Mouse (Mus musculus) ovary, postnatal 36 days (tissue): ENCODE measurements around the gene F11.
A peak's percentile ranks its signal among the peaks of the same experiment; 100 is the strongest.

Experiments
- DNase-seq: peaks from one replicate; pipeline ENCODE4 v3.0.0; 2022; ENCODE audit warnings: low spot score, mixed read lengths

Gene F11

DNA sequence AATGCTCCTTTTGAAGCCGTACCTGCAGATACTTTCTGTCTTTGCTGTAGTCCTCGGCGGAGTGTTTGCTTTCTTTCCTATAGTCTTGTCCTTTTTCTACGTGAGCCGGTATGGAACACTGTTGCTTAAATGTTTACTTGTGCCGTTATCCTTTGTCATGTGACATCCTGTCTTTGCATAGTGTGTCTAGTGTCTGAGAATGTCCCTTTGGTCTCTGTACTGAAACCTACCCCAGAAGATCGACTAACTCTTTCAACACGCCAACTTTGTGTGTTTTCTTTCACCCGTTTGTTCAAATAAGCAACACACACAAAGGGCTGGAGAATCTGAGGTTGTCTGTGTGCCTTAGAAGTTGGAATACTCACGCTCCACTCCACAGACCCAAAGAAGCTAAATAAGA, at the start of gene F11:
F11 (minus strand) TSS at position 112 of the 400 bp plus-strand sequence.
- no peak for DNase-seq

DNA sequence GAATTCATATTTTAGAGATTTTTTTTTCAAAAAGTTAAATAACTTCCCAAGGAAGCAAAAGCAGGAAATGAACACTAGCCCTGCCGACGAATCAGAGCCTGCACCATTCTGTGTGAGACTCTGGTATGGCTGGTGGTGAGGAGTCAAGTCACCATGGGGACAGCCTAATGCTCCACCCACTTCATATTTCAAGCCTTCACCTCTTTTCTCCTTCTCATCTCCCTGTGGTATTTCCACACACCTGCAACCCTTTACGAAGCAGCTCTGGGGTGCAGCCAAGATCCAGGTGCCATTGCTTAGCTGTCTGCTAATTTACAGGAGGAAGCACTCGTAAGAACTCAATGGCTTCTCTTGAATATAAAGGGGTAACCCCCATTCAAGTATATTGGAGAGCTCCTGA, 49.1 kb upstream of the F11 start:
- DNase-seq: no peak

DNA sequence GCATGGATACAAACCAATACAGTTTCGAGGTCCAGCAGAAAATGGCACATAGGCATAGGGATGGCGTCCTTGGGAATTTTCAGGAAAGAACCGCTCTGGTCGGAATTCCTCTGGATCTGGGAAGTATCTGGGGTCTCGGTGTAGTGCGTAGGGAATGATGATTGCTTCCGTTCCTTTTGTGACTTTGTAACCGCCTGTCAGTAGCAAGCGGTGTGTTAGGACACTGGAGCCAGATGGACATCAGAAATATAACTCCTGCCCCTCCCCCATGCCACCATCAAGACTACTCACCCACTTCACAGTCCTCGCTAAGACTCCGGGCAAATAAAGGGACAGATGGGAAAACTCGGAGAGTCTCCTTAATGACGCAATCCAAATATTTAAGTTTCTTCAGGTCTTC, 46.5 kb upstream of the F11 start, which contains the start of gene Gm45753:
Gm45753 (minus strand) TSS at position 101 of the 400 bp plus-strand sequence.
- DNase-seq: no peak

DNA sequence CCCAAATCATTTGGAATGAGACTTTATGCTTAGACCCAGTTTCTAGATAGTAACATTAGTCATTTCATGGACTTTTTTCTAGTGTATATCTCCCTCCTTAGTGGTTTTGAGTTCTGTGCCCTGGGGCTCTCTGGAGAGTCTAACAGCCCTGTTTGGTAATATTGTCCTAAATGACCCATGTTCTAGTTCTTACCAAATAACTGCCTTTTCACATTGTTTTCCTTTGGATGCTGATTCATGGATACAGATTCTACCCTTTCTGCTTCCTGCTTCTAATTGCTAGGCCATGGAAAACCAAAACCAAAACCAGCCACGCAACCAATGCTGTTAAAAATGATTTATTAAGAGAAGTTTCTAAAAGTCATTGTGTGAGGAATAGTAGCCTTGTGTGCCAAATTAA, 43.6 kb upstream of the F11 start:
- DNase-seq: no peak

DNA sequence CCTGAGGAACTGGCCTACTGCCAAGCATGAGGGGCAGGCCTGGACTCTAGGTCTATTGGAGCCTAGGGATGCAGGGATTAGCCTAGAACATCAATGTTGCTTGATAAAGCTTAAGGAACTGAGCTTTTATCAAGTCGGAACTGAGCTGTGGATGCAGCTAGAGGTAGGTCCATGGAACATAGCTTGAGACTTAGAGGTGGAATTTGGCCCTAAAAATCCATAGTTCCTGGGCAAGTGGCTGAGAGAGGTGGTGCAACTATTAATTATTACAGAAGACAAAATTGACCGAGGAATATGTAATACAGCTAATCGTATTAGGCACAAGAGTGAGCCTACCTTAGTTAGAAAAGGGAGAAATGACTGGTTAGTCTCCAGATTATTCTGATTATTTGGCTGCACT, 42.5 kb upstream of the F11 start:
- DNase-seq: no peak

DNA sequence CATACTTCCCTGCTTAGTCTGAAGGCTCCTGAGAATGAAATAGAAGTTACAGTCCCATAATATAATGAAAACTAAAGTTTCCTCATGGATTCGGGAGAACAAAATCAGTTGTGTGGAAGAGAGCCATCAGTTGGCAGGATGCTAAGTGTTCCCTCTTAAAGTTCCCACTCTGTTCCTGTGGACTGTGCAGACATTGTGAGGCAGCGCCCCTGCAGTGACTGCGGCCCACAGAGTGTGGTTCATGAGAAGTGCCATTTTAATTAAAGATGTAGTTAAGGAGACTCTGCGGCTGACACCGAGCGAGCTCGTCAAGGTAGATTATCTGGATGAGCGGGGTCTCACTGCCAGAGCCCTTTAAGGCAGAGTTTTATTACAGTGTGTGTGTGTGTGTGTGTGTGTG, 40.6 kb upstream of the F11 start:
- DNase-seq: no peak

DNA sequence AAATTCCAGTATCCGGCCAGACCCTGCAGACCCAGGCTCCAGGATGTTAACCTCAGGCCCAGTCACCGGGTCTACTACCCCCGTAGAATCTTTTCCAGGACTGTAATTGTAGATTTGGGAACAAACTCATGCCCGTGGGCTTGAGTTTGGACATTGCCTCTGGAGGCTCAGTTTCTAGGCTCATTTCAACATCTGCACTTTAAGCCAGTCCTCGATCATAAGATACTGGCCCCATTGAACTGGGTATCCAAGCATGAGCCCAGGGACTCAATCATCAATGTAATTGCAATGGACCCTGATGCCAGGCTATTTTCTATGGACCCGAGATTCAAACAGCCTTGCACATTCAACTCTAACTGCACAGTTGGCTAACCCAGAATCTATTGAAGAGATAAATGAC, 33.4 kb upstream of the F11 start:
- DNase-seq: no peak

DNA sequence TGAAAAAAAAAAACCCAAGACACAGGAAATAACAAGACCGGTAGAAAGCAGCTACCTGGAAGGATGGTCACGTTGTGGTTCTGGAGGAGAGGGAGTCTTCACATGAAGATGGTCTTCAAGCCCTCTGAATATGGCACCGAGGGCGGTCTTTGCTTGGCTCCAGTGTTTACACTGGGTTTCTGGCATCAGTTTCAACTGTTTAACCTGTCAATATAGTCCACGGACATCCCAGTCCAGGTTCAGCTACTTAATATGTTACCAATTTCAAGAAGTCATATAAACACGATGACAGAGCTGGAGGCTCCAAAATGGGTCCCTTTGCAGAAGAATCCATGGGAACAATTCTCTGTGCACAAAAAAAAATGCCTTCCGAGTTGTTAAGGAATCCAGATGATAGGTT, 32.9 kb upstream of the F11 start, which contains the start of gene Klkb1:
Klkb1 (minus strand) TSS at position 173 of the 400 bp plus-strand sequence.
- no peak for DNase-seq

DNA sequence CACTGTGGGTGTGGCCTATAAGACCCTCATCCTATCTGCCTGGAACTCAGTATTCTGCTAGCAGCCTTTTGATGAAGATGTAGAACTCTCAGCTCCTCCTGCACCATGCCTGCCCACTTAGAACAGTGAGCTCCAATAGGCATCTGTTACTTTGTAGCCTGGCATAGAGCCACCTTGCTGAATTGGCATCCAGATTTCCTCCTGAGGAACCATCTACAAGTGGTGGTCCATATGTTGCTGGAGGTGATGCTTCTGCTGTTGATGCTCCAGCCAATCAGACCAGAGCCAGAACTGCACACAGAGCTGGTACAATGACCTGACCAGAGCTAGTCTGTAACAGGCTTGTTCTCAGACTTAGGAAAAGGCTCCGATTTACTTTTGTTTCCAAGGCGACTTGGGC, 30.0 kb upstream of the F11 start:
- DNase-seq: no peak

DNA sequence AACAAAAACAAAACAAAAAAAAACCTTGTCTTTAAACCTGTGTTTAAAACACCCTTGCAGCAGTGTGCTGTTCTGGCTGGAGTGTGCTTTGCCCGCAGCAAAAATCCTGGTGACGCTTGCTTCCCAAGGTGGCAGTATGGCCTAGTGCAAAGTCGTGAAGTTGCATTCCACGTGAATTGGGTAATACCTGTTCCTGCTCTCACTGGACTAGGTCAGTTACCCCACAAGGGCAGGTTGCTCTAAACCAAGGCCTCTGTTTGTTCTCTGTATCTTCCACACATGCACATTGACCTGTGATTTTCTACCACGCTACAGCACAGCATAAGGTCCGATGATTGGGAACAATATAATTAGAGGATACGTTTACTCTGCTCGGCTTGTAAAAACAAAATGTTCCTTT, 19.8 kb upstream of the F11 start:
- DNase-seq: no peak

DNA sequence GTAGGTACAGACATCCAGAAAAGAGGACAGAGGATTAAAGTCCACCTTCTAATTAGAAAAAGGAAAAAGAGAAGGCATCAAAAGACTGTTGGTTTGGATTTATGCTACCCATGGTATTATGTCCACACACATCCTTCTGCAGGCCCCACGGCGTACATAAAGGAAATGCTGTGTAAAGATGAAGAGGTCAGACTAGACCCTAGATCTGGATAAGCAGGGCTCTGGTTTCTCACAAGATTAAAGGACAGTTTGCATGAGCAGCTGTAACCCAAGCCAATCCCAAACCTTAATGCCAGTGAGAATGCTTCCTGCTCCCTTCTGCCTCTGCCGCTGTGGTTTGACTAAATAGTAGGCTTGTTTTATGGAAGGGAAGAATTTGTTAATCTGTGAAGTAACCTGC, 15.6 kb upstream of the F11 start:
- DNase-seq: no peak

DNA sequence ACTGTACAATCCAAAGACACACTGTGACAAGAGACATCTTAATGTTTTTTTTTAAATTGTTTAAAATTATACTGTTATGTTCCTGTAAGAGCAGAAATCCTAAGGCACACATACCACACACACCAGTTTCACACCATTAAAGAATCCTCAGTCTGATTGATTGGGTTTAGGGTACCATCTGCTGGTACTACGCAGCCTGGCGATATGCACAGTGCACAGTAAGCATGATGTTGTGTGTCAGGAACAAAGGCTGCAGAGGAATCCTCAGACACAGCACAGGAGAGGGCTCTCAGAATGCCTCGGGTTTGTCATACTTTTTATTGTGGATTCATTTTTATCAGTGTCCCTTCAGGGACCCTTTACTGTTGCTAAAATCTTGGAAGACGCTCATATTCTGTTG, 12.5 kb upstream of the F11 start:
- no peak for DNase-seq

DNA sequence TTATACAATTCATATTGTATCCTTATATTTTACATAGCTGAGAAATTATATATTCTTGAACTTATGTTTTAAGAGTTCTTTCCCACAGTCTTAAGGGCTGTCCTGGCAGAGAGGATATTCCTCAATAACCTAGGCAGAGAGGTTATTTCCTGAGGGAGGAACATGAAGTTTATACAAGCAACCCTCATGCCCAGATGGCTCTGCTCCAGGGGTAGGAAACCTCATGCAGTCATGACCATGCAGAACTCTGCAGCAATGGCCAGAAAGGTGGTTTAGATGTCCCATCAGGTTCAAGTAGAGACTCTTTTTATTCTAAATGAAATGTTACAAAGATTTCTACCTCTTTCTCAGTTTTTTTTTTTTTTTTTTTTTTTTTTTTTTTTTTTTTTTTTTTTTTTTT, 7.2 kb upstream of the F11 start:
- no peak for DNase-seq

DNA sequence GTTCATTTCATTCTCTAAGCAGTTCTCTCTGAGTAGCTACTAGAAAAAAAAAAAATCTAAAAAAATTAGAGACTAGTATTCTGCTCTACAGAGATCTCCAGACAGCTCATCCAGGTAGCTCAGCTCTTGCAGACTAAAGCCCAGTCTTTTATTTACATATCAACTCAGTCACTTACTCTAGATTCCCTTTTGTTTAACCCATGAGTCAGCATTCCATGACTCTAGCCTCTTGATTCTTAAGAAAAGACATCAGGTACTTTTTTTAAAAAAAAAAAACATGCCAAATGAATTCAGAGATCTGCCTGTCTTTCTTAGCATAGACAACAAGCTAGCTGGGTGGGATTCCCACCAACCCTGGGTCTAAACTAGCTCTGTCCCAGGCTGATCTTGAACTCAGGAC, 6.7 kb upstream of the F11 start:
- no peak for DNase-seq

DNA sequence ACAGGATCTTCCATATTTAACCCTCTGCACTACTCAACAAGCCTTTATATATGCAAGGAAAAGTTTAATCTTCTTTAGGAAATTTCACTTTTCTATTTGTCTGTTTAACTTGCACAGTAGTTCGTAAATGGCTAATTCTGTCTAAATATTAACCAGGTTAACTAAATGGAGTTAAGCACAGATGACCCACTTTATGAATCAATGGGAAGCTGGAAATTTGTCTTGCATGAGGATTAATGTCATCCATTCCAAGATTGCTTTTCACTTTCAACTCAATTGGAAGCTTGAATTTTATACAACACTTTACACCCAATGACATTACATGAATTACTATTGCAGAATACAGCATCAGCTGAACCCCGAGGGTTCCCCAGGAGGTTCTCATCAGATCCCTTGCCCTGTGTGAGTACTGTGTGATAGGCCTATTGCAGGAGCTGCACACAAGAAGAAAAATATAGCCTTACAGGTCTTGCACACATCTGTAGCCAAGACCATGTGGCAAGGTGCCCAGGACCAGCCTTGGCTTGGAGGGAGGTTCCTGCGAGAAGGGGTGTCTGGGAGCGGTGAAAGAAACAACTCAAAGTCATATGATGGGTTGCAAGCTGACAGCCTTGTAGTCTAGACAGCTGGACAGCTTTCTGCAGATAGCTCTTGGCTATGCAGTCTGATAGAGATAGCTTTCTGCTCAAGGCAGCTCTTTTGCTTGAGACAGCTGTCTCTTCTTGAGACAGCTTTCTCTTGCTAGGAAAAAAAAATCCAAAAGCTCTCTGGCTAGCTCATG, 6.0 kb upstream of the F11 start:
- DNase-seq: peak; percentile 38

DNA sequence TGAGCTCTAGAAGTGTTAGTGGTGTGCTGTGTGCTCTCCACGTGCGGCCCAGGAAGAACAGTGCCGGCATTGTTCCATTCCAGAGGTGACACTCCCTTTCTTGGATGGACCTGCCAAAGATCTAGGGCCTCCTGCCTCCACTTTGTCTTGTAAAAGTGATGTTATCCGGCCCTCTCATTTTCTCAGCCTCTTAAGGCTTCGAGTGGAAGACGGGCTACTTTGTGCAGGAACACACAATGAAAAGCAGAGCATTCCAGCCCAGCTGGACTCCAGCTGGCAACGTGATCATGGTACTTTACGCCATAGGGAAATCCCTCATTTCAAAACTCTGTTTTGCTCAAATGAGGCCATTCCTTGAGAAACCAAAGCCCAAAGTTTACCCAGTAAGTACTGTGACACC, 5.2 kb upstream of the F11 start:
- DNase-seq: no peak

DNA sequence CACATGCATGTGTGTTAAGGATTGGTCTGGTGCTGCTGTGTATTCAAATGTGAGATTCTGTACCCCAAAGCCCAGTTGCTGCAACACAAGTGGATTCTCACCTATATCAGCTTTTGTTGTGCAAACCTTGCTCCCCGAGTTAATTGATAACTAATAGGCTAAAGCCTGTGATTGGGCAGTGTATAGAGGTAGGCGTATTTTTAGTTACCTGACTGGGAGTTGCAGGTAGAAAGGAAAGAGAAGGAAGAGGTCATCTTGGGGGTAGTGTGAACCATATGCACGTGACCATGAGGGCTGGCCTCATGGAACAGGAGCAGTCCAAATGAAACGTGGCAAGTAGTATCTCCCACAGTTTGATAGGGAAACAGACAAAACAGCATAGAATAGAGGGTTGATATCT, 3.1 kb upstream of the F11 start:
- no peak for DNase-seq

DNA sequence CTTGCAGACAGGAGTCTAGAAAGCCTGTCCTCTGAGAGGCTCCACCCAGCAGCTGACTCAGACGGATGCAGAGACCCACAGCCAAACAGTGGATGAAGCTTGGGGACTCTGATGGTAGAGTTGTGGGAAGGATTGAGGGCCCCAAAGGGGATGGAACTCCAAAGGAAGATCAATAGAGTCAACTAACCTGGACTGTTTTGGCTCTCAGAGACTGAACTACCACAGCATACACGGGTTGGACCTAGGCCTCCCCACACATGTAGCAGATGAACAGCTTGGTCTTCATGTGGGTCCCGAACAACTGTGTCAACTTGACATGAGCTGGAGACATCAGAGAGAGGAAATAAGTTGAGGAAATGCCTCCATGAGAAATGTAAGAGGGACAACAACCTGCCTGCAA, 1.0 kb upstream of the F11 start:
- DNase-seq: no peak

DNA sequence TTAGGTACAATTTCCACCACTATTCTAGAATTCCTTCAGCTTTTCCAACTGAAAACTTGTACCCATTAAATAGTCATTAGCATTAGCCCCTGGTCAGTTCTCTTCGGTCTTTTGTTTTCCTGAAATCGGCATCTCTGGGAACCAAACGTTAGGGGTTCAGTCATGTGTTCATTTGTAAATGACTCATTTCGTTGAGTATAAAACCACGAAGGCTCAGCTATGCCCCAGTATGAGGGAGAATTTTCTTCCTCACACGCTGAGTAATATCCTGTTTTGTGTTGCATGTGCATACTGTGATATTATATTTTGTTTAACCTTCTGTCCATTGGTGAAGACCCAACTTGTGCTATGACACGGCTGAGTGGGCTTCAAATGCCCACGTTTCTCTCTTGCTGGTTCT, 3.4 kb downstream of the F11 start:
- no peak for DNase-seq

DNA sequence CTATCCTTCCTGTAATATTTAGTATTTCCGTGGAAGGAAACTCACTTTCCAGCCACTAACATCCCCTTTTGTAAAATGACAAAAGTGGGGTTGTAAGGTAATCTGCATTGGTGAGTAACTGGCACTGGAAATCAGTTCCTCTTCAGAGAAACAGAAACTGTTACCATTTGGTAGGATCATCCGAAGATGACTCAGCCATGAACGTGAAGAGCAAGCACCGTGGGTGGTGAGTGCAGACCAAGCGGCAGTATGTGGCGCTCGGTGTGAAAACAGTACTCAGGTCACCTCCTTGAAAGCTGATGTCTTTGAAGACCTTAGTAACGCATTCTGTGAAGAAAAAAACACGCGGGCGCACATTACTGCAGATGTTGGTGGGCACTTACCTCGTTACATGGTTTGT, 6.8 kb downstream of the F11 start:
- no peak for DNase-seq

DNA sequence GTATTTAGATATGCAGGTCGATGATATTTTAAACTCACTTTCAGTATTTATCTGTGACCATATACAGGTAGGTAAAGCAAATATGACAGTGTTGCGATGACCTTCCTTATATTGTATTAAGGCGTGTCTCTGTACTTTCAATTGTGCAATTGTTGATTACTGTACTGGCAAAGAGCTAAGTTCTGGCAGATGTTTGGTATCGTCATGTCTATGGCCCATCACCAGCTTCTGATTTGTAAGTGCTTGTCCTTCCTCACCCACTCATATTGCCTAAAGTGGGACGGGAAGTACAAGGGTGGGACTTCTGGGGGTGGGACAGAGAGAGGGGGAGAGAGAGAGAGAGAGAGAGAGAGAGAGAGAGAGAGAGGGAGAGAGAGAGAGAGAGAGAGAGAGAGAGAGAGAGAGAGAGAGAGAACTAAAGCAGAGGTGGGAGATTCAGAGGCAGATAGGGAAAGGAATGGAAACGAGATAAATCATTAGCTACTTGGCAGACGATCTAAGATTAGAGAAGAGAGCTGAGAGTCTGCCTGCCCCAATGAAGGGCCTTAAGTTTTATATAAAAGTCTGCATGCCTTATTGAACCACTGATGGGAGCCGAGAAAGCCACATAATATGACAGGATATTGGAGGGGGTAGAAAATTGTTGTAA, 7.5 kb downstream of the F11 start:
- no peak for DNase-seq

DNA sequence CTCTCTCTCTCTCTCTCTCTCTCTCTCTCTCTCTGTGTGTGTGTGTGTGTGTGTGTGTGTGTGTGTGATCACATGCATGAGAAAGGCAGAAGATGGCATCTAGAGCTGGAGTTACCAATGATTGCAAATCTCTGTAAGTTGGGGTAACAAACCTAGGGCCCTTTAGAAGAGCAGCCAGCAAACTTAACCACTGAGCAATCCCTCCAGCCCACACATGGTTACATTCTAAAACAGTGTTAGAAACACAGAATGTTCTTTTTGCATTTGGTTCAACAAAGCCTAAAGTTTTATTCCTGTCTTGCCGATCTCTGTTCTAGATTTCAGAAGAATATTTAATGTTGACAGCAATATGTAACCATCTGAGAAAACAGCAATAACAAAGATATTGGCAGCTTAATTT, 8.2 kb downstream of the F11 start:
- DNase-seq: no peak

DNA sequence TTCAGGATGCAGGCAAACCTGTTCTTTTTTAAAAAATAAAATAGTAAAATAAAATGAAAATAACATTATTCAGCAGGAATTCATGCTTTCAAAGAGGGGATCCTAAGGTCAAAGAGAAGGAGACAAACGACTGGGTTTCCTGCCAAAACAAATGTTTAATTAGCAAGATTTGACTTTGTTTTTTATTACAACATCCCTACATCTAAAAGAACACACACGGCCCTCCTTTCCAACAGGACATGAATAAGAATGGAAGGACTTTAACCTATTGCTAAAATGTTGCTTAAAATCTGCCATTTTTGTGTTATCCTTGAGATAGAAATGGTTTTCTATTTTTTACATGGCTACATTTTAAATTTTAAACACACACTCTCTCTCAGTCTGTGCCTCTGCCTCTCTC, 8.7 kb downstream of the F11 start:
- DNase-seq: no peak

DNA sequence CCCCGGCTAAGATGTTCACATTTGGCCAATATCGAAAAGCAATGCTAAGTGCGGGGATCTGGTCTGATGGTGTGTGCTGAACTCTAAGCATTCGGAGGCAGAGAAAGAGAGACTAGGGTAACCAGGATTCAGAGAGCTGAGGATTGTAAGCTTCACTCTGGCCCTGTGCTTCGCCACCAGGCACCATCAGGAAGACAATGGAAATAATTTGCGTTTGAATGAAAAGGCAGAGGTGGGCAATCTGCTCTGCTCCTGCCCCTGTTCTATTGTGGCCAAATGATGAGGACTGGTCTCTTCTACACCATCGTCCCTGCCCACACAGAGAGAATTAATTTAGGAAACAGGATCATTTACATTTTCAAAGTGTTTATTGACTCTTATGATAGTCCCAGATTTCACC, 15.5 kb downstream of the F11 start:
- no peak for DNase-seq
